Mouse (Mus musculus): ENCODE measurements around the gene Dync1i1. TPM values are rescaled to one million over a fixed set of nuclear protein-coding genes. Genes with fewer than 3 reads are reported as not detected.

Dync1i1 gene
- 2.3 and 5.4 TPM in 2 replicates for polyA plus RNA-seq (2012; rRNA removed)

GRCm38 (mm10) chr6:5725611-5726236, at the start of gene Dync1i1:
TSS of gene Dync1i1 (plus strand) at chr6:5725639.

Other genes starting within 250 kb of the Dync1i1 start
- gene Pdk4, start 229.3 kb upstream of the Dync1i1 start, polyA plus RNA-seq (2012; rRNA removed), result 0.80 and 1.0 TPM in 2 replicates